Mouse (Mus musculus): ENCODE measurements at regions not wholly inside any gene's neighbourhood (a gene's known extent, or its start where the extent isn't known, plus 50 kb on each side); places are given as distances from the start of the nearest gene placed in this dataset.

- ATAC-seq (replicated peaks; ENCODE audit: low read depth, poor library complexity, severe bottlenecking): no peak
Observed at GRCm38 (mm10) chr17:89592826-89593225, 317.4 kb downstream of the Gm10184 start.

- ATAC-seq (replicated peaks; ENCODE audit: low read depth, poor library complexity, severe bottlenecking): no peak
Observed at GRCm38 (mm10) chr17:89559506-89559905, 350.7 kb downstream of the Gm10184 start.

GRCm38 (mm10) chr17:89554754-89555153 lies 354.3 kb upstream of the Fshr start:
- ATAC-seq (replicated peaks; ENCODE audit: low read depth, poor library complexity, severe bottlenecking): no peak

GRCm38 (mm10) chr17:89553597-89553996 lies 353.1 kb upstream of the Fshr start:
- no peak for ATAC-seq (replicated peaks; ENCODE audit: low read depth, poor library complexity, severe bottlenecking)

DNA sequence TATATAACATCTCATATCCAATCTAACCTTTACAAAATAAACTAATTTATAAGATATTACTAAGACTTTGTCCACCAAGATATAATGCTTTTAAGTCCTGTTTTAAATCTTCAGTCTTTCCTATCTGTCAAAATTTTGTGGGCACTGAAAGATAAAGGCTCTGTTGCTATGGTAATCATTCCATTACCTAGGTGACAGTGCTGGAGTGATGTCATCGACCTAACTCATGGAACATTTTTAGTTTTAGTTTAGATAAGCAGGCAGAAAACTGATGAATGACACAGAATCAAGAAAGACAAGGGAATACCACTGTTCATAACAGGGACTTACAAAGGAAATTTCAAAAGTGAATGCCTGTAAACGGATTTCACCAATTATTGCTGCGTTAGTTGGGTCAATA lies 350.3 kb upstream of the Fshr start:
- no peak for ATAC-seq (replicated peaks; ENCODE audit: low read depth, poor library complexity, severe bottlenecking)

- ATAC-seq (replicated peaks; ENCODE audit: low read depth, poor library complexity, severe bottlenecking): no peak
Observed at GRCm38 (mm10) chr17:89521912-89522311, 321.4 kb upstream of the Fshr start.

- ATAC-seq (replicated peaks; ENCODE audit: low read depth, poor library complexity, severe bottlenecking): no peak
Observed at GRCm38 (mm10) chr17:89519413-89519812, 318.9 kb upstream of the Fshr start.

GRCm38 (mm10) chr17:89505288-89505687 lies 304.8 kb upstream of the Fshr start:
- no peak for ATAC-seq (replicated peaks; ENCODE audit: low read depth, poor library complexity, severe bottlenecking)

DNA sequence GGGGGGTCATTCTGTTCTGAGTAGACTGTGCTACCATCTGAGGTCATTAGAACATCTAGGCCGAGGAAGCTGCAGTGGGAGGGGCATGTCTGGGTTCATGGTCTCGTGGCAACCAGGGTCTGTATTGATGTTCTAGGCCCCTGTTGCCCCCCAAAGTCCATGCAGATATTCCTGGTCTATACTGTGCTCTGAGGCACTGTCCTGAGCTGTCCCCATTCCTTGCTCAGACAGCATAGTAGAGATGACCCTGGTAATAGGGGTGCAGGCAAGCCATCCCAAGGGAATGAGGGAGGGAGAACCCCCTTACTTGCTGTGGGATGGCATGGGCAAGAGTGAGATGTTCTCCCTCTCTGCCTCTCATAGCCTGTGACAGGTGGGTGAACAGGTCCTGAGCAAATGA lies 293.1 kb upstream of the Fshr start:
- ATAC-seq (replicated peaks; ENCODE audit: low read depth, poor library complexity, severe bottlenecking): no peak

DNA sequence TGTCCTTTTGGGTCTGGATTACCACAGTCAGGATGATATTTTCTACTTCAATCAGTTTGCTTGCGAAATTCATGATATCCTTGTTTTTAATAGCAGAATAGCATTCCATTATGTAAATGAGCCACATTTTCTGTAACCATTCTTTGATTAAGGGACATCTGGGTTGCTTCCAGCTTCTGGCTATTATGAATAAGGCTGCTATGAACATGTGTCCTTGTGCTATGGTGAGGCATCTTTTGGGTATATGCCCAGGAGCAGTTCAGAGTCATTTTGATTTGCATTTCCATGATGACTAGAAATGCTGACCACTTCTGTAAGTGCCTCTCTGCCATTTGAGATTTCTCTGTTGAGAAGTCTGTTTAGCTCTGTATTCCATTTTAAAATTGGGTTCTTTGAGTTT lies 266.0 kb upstream of the Fshr start:
- no peak for ATAC-seq (replicated peaks; ENCODE audit: low read depth, poor library complexity, severe bottlenecking)

DNA sequence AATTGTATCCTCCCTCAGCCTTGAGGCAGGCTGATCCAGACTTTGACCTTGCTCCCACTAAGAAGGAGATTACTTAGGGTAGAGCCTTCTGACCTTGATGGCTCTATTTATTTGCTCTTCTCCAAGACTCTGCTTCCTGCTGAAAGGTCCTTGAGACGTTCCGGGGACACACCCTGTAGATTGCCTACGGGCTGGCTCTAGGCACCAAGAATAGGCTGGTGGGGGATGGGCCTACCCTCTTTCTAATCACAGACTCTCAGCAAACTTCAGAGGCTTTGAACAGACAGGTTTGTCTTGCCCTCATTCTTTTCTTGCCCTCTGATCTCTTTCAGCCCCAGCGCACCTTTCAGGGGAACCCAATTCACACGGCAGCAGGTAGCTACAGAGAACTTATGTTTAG lies 265.4 kb upstream of the Fshr start:
- no peak for ATAC-seq (replicated peaks; ENCODE audit: low read depth, poor library complexity, severe bottlenecking)

DNA sequence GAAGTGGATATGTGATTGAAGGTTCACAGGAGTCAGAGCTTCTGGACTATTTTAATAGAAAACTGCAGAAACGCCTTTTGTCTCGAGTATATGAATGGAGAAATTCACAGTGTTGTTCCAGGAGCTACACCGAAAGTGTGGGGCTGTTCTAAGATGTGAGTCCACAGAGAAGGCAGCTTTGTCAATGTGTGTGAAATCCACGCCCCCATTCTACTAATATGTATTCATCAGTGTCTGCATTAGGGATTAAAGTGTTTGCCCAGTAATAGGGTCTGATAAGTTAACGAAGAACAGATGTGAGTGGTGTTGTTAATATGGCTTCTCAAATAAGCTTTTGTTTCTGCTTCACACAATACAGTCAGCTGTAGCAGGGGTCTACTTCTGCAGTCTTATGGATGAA lies 260.0 kb upstream of the Fshr start:
- no peak for ATAC-seq (replicated peaks; ENCODE audit: low read depth, poor library complexity, severe bottlenecking)

GRCm38 (mm10) chr17:89454301-89454700 lies 253.8 kb upstream of the Fshr start:
- no peak for ATAC-seq (replicated peaks; ENCODE audit: low read depth, poor library complexity, severe bottlenecking)

- peak; percentile 96 for ATAC-seq (replicated peaks; ENCODE audit: low read depth, poor library complexity, severe bottlenecking)
Observed at GRCm38 (mm10) chr17:89450724-89451123, 250.2 kb upstream of the Fshr start.

DNA sequence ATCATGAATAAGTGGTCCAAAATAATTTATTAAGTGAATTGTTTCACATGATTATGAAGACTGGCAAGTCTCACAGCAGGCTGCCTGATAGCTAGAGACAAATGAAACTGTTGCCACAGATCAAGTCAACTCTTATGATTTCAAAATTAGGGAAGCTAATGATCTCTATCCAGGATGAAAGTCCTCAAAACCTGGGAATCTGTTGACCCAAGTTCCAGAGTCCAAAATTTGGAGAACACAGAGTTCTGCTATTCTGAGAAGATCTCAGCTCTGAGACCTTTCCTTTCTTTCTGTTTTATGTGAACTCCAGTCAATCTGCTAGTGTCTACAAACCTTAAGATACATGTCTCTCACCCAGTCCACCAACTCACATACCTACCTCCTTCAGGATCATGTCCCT lies 248.9 kb upstream of the Fshr start:
- no peak for ATAC-seq (replicated peaks; ENCODE audit: low read depth, poor library complexity, severe bottlenecking)

DNA sequence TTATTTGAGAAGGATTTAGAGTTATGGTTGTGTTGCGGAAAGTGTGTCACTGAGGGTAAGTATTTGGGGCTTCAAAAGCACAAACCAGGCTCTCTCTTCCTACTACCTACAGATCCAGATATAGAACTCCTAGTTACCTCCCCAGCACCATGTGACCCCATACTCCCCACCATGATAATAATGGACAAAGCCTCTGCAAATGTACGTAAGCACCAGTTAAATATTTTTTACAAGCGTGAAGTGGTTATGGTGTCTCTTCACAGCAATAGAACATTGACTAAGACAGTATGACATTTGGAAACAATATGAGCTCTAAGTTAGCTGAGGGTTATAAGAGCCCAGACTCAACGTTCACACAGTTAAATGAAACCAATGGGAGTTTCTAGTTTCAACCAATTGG lies 233.8 kb upstream of the Fshr start:
- no peak for ATAC-seq (replicated peaks; ENCODE audit: low read depth, poor library complexity, severe bottlenecking)

DNA sequence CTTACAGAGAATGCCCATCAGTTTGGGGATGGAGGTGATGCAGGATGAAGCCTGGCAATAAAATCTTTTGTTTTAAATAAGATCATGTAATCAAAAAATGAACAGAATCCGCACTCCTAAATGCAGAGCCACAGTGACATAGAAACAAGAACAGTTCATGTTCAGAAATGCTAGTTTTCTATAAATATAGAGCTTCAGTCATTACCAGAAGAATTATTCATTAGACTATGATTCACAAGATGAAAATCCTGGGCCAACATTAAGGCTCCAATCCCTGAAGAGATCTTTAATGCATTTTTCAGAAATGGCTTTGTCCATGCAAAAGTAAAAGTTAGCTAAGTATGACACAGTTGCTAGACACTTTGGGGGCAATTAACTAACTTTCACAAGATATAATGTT lies 209.6 kb upstream of the Fshr start:
- no peak for ATAC-seq (replicated peaks; ENCODE audit: low read depth, poor library complexity, severe bottlenecking)

- ATAC-seq (replicated peaks; ENCODE audit: low read depth, poor library complexity, severe bottlenecking): no peak
Observed at GRCm38 (mm10) chr17:89405589-89405988, 205.1 kb upstream of the Fshr start.

DNA sequence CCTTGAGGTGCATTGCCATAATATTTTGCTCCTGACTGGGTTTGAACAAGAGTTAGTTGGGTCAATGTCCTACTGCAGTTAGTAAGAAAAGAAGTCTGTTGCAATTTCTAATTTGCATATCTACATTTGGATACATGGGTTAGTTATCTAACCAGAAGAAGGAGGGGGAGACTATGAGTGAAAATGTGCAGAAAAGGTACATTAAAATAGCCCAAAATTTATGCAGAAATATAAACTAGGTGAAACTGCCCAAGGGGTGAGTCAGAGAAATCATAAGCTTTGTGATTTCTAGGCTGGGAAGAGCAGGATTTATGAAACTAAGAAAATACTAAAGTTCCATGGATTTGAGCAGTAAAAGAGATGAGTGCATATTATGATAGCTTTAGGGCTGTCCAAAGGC lies 156.8 kb upstream of the Fshr start:
- ATAC-seq (replicated peaks; ENCODE audit: low read depth, poor library complexity, severe bottlenecking): no peak

GRCm38 (mm10) chr17:89340497-89341205 lies 140.2 kb upstream of the Fshr start:
- ATAC-seq (replicated peaks; ENCODE audit: low read depth, poor library complexity, severe bottlenecking): no peak

- no peak for ATAC-seq (replicated peaks; ENCODE audit: low read depth, poor library complexity, severe bottlenecking)
Observed at GRCm38 (mm10) chr17:89319602-89320288, 119.3 kb upstream of the Fshr start.

- no peak for ATAC-seq (replicated peaks; ENCODE audit: low read depth, poor library complexity, severe bottlenecking)
Observed at GRCm38 (mm10) chr17:89318356-89318755, 117.9 kb upstream of the Fshr start.
